Mouse (Mus musculus) lung, postnatal 0 days (tissue): ENCODE data around the gene Gpr182.

Experiments
- CTCF ChIP-seq: IDR thresholded peaks from 2 replicates; pipeline ENCODE4 v1.5.1; 2016; ENCODE audit warnings: antibody characterized with exemption, mild to moderate bottlenecking
- EP300 ChIP-seq: IDR thresholded peaks from 2 replicates; pipeline ENCODE4 v1.6.1; 2016; ENCODE audit warnings: antibody characterized with exemption, mild to moderate bottlenecking, control low read depth

DNA sequence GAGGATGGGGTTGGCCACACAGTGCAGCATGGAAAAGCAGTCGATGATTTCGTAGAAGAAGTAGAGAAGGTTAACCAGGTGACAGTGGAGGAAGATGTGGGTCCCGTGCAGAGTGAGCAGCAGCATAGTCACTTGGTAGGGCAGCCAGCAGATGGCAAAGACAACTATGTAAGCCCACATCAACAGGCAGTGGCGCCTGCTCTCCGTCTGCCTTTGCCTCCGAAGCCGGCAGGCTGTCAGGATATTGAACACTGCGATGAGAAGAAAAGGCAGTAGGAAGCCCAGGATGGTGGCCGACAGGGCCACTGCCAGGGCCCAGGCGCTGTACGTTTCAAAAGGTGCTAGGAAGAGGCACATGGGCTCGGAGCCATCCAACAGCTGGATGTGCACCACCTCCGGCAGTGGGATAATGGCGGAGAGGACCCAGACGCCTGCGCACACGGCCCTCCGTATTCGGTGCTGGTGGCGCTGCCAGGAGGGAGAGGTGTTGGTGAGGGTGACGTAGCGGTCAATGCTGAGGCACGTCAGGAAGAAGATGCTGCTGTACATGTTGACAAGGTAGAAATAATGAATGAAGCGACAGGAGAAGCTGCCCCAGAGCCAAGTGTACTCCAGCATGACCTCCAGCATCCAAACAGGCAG, 1.3 kb downstream of the Gpr182 start:
- TF ChIP-seq CTCF, result no peak
- no peak for TF ChIP-seq EP300
